Mouse (Mus musculus) Patski (cell line): ENCODE data around the gene Phlda2. TPM values are rescaled to one million over a fixed set of nuclear protein-coding genes. Genes with fewer than 3 reads are reported as not detected.

Experiments used
- ATAC-seq: fragments of 100-300 bp; one replicate; pipeline ENCODE4 v1.8.0; 2021
- CTCF ChIA-PET: fragments of 350-600 bp; sonication (Branson Sonifier 250); formaldehyde crosslinking; loops from one replicate; lab custom pipeline; 2022; ENCODE audit warnings: inconsistent platforms; lab: Charles Lee
- POLR2A ChIA-PET: fragments of 350-600 bp; sonication (Branson Sonifier 250); formaldehyde crosslinking; loops from one replicate; lab custom pipeline; 2022; ENCODE audit warnings: antibody characterized with exemption, inconsistent platforms; lab: Charles Lee
- DNase-seq: peaks from one replicate; pipeline ENCODE4 v3.0.0-alpha.2; 2011; ENCODE audit warnings: low read depth, low spot score
- H3K27me3 ChIP-seq: fragments of 371-371 bp; one replicate; pipeline ENCODE4 v1.5.1; 2021
- CTCF ChIP-seq: fragments of 100-300 bp; IDR thresholded peaks from one replicate; pipeline ENCODE4 v1.5.1; 2021
- in situ Hi-C: fragments of 300-500 bp; cut with MboI; formaldehyde crosslinking; loops from 3 replicates; pipeline ENCODE4 v1.11.1; 2018; ENCODE audit warnings: low pct_unique_long_range_greater_than_20kb, mixed read lengths
- polyA plus RNA-seq: library from polyadenylated mRNA; unstranded; gene quantifications from one replicate; pipeline ENCODE4 v1.2.3, GENCODE M21; 2021

Phlda2 gene
- polyA plus RNA-seq, 1 experiment from 2014 or later = not detected

GRCm38 (mm10) chr7:143466099-143466677 lies 36.8 kb downstream of the Phlda2 start:
- CTCF ChIA-PET = interaction anchor here (0.6 to 10.6 kb wide), 23 partner anchors 8 to 391 kb away, joined by 3 to 209 read pairs (median 3); partner anchors contain the start of gene Trpm5
- ATAC-seq = no peak
- POLR2A ChIA-PET = interaction anchor here (1.2 kb wide), 1 partner anchor 312 kb away, joined by 8 read pairs; no protein-coding TSS in a partner anchor

GRCm38 (mm10) chr7:143464811-143465560 lies 38.0 kb downstream of the Phlda2 start:
- no peak for DNase-seq
- no peak for TF ChIP-seq CTCF

More at GRCm38 (mm10) chr7:143466099-143466677, 36.8 kb downstream of the Phlda2 start:
- DNase-seq = no peak
- in situ Hi-C loops = loop anchor here (5.0 to 25.0 kb wide), 2 partner anchors 314 to 479 kb away; no protein-coding TSS in a partner anchor
- TF ChIP-seq CTCF = no peak
- H3K27me3 ChIP-seq = no peaks in the 10 kb centered on the region

DNA sequence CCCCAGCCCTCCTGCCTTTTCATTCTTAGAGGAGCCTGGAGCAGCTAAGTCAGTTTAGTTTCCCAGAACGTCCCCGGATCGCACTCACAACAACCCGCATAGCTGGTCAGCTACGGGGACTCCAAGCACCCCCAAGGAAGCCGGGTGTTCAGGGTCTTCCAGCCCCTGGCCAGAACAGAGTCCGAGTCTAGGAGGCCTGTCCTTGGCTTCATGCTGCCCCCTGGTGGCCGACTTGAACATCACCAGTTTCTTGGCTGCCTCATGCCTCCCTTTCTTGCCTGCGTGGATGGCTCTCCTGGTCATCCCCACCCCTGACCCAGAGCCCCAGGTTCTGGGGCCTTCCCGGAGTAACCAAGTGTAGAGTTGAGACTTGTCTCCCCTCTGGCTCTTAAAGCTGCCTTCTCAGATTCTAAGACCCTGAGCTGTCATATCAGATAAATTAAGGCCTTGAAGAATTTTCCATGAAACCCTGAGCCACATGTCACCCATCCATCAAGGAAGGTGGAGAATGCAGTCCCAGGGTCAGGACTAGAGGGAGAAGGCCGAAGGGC lies 39.0 kb downstream of the Phlda2 start:
- POLR2A ChIA-PET = no interaction called here
- TF ChIP-seq CTCF = no peak
- H3K27me3 ChIP-seq = no peaks in the 10 kb centered on the region
- in situ Hi-C loops = loop anchor here (25.0 kb wide), 1 partner anchor 477 kb away; no protein-coding TSS in a partner anchor
- DNase-seq (no peak), ATAC-seq (no peak)
- CTCF ChIA-PET = interaction anchor here (0.9 to 10.6 kb wide), 6 partner anchors 13 to 311 kb away, joined by 3 to 209 read pairs (median 3); no protein-coding TSS in a partner anchor

More at GRCm38 (mm10) chr7:143464811-143465560, 38.0 kb downstream of the Phlda2 start:
- no peak for ATAC-seq
- H3K27me3 ChIP-seq = no peaks in the 10 kb centered on the region
- ChIA-PET POLR2A (no interaction called here), CTCF (interaction anchor here (1.0 to 10.6 kb wide), 3 partner anchors 16 to 312 kb away, joined by 3 to 209 read pairs (median 4); no protein-coding TSS in a partner anchor)
- in situ Hi-C loops = loop anchor here (5.0 to 25.0 kb wide), 2 partner anchors 313 to 478 kb away; no protein-coding TSS in a partner anchor

DNA sequence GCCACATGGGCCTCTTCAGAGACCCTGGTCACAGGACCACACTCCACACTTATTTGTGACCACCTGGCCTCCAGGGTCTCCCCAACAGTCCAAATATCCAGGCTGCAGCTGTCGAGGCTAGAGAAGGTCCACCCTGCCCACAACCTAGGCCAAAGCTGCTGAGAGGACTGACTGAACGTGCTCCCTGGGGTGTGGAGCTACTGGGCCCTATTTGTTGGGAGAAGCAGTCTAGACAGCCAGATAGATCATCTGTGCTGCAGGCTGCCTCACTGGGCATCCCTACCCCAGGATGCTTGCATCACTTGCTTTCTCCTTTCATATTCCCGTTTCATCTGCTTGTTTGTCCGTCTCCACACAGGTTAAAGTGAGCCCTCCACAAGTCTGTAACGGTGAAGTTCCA lies 40.4 kb downstream of the Phlda2 start:
- DNase-seq = no peak
- ChIA-PET POLR2A (no interaction called here), CTCF (interaction anchor here (10.6 kb wide), 1 partner anchor 309 kb away, joined by 209 read pairs; no protein-coding TSS in a partner anchor)
- ATAC-seq = no peak
- TF ChIP-seq CTCF = no peak
- H3K27me3 ChIP-seq = no peaks in the 10 kb centered on the region
- in situ Hi-C loops = loop anchor here (25.0 kb wide), 1 partner anchor 475 kb away; no protein-coding TSS in a partner anchor

- no peak for TF ChIP-seq CTCF
- in situ Hi-C loops = loop anchor here (25.0 kb wide), 1 partner anchor 475 kb away; no protein-coding TSS in a partner anchor
- ATAC-seq (no peak), DNase-seq (no peak)
- ChIA-PET CTCF (interaction anchor here (10.6 kb wide), 1 partner anchor 309 kb away, joined by 209 read pairs; no protein-coding TSS in a partner anchor), POLR2A (no interaction called here)
- no peaks in the 10 kb centered on the region for H3K27me3 ChIP-seq
Observed at GRCm38 (mm10) chr7:143461920-143462319, 41.0 kb downstream of the Phlda2 start.

DNA sequence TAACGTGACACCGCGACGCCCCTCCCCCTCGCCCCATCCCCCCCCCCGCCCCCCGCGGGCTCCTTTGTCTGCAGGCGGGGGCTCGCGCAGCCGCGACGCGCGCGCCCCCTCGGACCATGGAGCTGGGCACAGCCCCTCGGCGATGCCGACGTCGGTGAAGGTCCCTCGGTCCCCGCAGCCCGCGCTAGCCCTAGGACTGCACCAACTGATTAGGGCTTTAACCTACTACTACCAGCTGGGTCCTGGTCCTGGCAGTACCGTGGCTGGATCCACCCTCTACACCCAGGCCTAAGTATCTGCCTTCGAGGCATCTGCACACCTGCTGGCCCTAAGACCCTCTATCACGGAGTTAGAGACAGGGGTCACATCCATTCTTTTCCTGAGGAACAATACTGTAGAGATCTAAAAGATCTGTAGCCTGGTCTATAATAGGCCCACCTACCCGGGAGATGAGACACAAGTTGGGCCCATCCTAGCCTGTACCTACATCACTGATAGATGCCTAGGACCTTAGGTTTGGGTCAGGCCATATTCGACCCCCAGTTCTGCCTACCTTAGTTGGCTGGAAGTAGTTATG lies 41.6 kb downstream of the Phlda2 start:
- ChIA-PET CTCF (interaction anchor here (10.6 kb wide), 1 partner anchor 308 kb away, joined by 209 read pairs; no protein-coding TSS in a partner anchor), POLR2A (no interaction called here)
- in situ Hi-C loops = loop anchor here (25.0 kb wide), 1 partner anchor 474 kb away; no protein-coding TSS in a partner anchor
- ATAC-seq = no peak
- no peaks in the 10 kb centered on the region for H3K27me3 ChIP-seq
- no peak for DNase-seq
- no peak for TF ChIP-seq CTCF

DNA sequence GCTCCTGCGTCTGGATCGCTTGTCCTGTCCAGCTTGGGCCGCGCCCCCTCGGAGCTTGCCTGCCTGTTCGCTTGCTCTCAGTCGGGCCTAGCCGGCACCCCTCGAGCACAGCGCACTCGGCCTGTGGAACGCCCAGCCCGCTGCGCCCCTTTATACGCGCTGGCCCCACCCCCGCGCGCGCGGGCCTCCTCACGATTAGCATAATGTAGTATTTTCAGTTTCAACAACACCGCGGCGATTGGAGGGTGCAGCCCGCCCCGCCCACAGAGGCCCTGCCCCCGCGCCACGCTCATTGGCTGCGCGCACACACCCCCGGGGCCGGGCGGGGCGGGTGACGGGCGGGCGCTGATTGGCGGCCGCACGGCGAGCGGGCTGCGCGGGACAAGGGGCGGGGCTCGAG lies 42.1 kb downstream of the Phlda2 start, which contains the start of gene Cdkn1c:
Gene Cdkn1c, minus strand, starts transcription at position 177 of the 400 bp plus-strand sequence.
- in situ Hi-C loops = loop anchor here (25.0 kb wide), 1 partner anchor 474 kb away; no protein-coding TSS in a partner anchor
- ATAC-seq (no peak), DNase-seq (no peak)
- ChIA-PET POLR2A (no interaction called here), CTCF (interaction anchor here (0.9 kb wide), 1 partner anchor 9 kb away, joined by 3 read pairs; no protein-coding TSS in a partner anchor)
- no peaks in the 10 kb centered on the region for H3K27me3 ChIP-seq
- no peak for TF ChIP-seq CTCF

- H3K27me3 ChIP-seq = no peaks in the 10 kb centered on the region
- DNase-seq = no peak
- ATAC-seq = no peak
- ChIA-PET CTCF (interaction anchor here (0.9 kb wide), 1 partner anchor 10 kb away, joined by 3 read pairs; no protein-coding TSS in a partner anchor), POLR2A (no interaction called here)
- no peak for TF ChIP-seq CTCF
- in situ Hi-C loops = loop anchor here (25.0 kb wide), 1 partner anchor 473 kb away; no protein-coding TSS in a partner anchor
Observed at GRCm38 (mm10) chr7:143460217-143460834, 42.6 kb downstream of the Phlda2 start.
